Mouse (Mus musculus): ENCODE data around the gene Olfr464. TPM values are rescaled to one million over a fixed set of nuclear protein-coding genes. Genes with fewer than 3 reads are reported as not detected.
"Not testable (repeated sequence)": the region's sequence is repeated elsewhere in the genome, so short reads cannot be mapped to it uniquely, and the experiment has no call there.

The Olfr464 gene
- polyA plus RNA-seq, 1 experiment = not detected

DNA sequence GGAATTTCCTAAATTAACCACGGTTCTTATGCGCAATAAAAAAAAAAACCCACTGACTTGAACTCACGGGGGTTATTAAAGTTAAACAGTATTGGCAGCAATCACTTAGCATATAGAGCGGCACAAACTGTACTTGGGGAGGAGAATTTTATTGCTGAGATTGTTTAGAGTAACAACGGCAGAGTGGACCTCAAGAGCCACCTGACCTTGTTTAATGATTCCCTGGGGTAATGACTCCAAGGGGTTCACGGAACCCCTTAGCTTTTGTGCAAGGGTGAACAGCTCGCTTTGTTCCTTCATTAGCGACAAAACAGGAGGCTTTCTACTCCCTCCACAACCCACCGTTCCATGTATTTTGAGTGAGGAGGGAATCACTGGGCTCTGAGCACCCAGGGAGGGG, 40.9 kb downstream of the Olfr464 start:
- no peaks in the 10 kb centered on the region for H3K4me1 ChIP-seq (ENCODE audit: control insufficient read depth, insufficient read depth, low read length)
- TF ChIP-seq CTCF (IDR thresholded peaks at IDR 0.05; ENCODE audit: insufficient read depth, low read depth, low read length) (no peak), POLR2A (IDR thresholded peaks at IDR 0.05; ENCODE audit: insufficient read depth, low read depth, low read length) (no peak)
- no peak overlapping the region for H3K27ac ChIP-seq (ENCODE audit: insufficient read depth, low read depth, low read length)
- H3K4me3 ChIP-seq (ENCODE audit: insufficient read depth, low read depth, low read length) = no peak overlapping the region
- 58% methylated on average over 9 of the region's 9 CpGs for WGBS

DNA sequence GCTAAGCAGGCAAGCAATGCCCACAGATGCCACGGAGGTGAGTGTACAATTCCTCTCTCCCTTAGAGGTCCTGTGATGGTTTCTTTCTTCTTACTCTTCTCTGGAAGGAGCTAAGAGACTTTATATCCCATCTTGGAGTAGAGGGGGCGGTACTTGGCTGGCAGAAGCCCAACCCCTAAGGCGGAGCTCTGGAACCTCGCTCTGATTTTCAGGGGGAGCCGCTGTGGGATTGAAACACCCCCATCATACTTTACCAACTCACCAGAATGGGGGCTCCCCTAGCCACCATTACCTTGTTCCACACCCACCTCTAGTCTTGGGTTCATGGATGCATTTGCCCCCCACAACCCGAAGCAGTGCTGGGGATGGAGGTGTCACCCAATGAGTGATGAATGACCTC, 45.3 kb downstream of the Olfr464 start, which contains the start of gene Epx:
Gene Epx, minus strand, starts transcription at position 101 of the 400 bp plus-strand sequence.
- TF ChIP-seq POLR2A (IDR thresholded peaks at IDR 0.05; ENCODE audit: insufficient read depth, low read depth, low read length) (no peak), CTCF (IDR thresholded peaks at IDR 0.05; ENCODE audit: insufficient read depth, low read depth, low read length) (no peak)
- WGBS = 78% methylated on average over 6 of the region's 6 CpGs
- H3K4me1 ChIP-seq (ENCODE audit: control insufficient read depth, insufficient read depth, low read length) = no peaks in the 10 kb centered on the region
- H3K27ac ChIP-seq (ENCODE audit: insufficient read depth, low read depth, low read length) = no peak within 1 kb of the TSS
- no peak within 1 kb of the TSS for H3K4me3 ChIP-seq (ENCODE audit: insufficient read depth, low read depth, low read length)

DNA sequence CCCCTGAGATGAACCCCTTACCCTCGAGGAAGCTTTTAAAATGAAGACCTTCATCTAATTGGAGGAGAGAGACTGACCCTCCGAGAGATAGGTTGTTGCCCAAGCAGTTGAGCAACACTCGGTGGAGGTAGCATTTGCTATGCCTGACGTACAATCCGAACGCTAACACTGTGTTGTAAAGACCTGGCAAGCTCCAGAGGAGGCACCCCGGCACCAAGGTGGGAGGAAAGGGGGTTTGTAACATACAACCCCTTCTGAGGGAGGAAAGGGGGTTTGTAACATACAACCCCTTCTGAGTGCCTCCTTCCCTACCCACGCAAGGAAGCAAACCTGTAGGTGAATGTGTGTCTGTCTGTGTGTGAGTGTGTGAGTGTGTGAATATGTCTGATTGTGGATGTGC, 49.0 kb downstream of the Olfr464 start:
- Histone ChIP-seq H3K4me3 (ENCODE audit: insufficient read depth, low read depth, low read length) (no peak overlapping the region), H3K4me1 (ENCODE audit: control insufficient read depth, insufficient read depth, low read length) (no peaks in the 10 kb centered on the region), H3K27ac (ENCODE audit: insufficient read depth, low read depth, low read length) (no peak overlapping the region)
- WGBS = 27% methylated on average over 8 of the region's 8 CpGs
- TF ChIP-seq CTCF (IDR thresholded peaks at IDR 0.05; ENCODE audit: insufficient read depth, low read depth, low read length) (no peak), POLR2A (IDR thresholded peaks at IDR 0.05; ENCODE audit: insufficient read depth, low read depth, low read length) (no peak)

DNA sequence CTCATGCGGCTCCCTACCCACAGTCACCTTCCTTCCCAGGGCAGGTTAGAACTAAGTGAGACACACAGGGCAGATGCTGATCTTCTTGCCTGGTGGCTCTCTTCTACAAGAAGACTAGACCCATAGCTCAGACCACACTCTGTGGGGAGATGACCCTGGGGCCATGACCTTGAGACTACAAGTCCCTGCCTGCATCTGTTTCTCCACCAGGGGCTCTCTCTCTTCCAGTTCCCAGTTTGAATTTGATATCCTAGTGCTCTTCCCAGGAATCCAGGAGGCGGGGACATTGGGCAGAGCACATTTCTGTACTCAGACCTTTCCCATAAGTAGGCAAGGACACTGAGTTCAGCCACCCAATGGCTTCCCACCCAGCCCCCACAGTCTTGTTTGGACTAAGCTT, 50.7 kb downstream of the Olfr464 start:
- TF ChIP-seq CTCF (IDR thresholded peaks at IDR 0.05; ENCODE audit: insufficient read depth, low read depth, low read length) (no peak), POLR2A (IDR thresholded peaks at IDR 0.05; ENCODE audit: insufficient read depth, low read depth, low read length) (no peak)
- H3K4me3 ChIP-seq (ENCODE audit: insufficient read depth, low read depth, low read length) = no peak overlapping the region
- WGBS = 93% methylated on average over 2 of the region's 2 CpGs

DNA sequence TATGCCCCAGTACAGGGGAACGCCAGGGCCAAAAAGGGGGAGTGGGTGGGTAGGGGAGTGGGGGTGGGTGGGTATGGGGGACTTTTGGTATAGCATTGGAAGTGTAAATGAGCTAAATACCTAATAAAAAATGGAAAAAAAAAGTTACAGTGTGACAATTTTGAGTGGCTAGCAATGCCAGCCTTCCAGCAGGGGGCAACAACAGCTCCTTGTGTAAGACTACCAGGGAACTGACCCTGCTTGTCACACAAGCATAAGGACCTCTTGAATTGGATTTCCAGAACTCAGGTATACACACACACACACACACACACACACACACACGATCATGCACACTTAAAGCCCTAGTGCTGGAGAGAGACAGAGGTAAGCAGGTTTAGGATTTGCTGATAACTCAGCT, 53.9 kb downstream of the Olfr464 start:
- H3K4me3 ChIP-seq (ENCODE audit: insufficient read depth, low read depth, low read length); H3K27ac ChIP-seq (ENCODE audit: insufficient read depth, low read depth, low read length); H3K4me1 ChIP-seq (ENCODE audit: control insufficient read depth, insufficient read depth, low read length): not testable (repeated sequence)
- 82% methylated on average over 1 of the region's 2 CpGs for WGBS

More for the DNA sequence above, 50.7 kb downstream of the Olfr464 start:
- Histone ChIP-seq H3K27ac (ENCODE audit: insufficient read depth, low read depth, low read length) (no peak overlapping the region), H3K4me1 (ENCODE audit: control insufficient read depth, insufficient read depth, low read length) (no peaks in the 10 kb centered on the region)

Other genes starting within 250 kb of the Olfr464 start
- not detected in 2 replicates for gene Supt4a, start 183.4 kb downstream of the Olfr464 start, polyA plus RNA-seq (2012; ENCODE audit: insufficient read depth, insufficient read length, low replicate concordance, missing spikeins)
- gene Tspoap1, start 160.4 kb downstream of the Olfr464 start, polyA plus RNA-seq (2012; ENCODE audit: insufficient read depth, insufficient read length, low replicate concordance, missing spikeins) = not detected in 2 replicates
- gene Mpo, start 127.4 kb downstream of the Olfr464 start, polyA plus RNA-seq (2012; ENCODE audit: insufficient read depth, insufficient read length, low replicate concordance, missing spikeins) = not detected in 2 replicates
- not detected in 2 replicates for gene Lpo, start 92.7 kb downstream of the Olfr464 start, polyA plus RNA-seq (2012; ENCODE audit: insufficient read depth, insufficient read length, low replicate concordance, missing spikeins)
- not detected in 2 replicates for gene Mks1, start 67.8 kb downstream of the Olfr464 start, polyA plus RNA-seq (2012; ENCODE audit: insufficient read depth, insufficient read length, low replicate concordance, missing spikeins)
- not detected in 2 replicates for gene Epx, start 45.4 kb downstream of the Olfr464 start, polyA plus RNA-seq (2012; ENCODE audit: insufficient read depth, insufficient read length, low replicate concordance, missing spikeins)
- not detected in 2 replicates for gene Olfr462, start 28.7 kb downstream of the Olfr464 start, polyA plus RNA-seq (2012; ENCODE audit: insufficient read depth, insufficient read length, low replicate concordance, missing spikeins)
- gene Olfr463, start 23.6 kb downstream of the Olfr464 start, polyA plus RNA-seq (2012; ENCODE audit: insufficient read depth, insufficient read length, low replicate concordance, missing spikeins) = not detected in 2 replicates
- gene Dynll2, start 66.6 kb upstream of the Olfr464 start, polyA plus RNA-seq (2012; ENCODE audit: insufficient read depth, insufficient read length, low replicate concordance, missing spikeins) = 187 and 444 TPM in 2 replicates
- gene Srsf1, start 126.4 kb upstream of the Olfr464 start, polyA plus RNA-seq (2012; ENCODE audit: insufficient read depth, insufficient read length, low replicate concordance, missing spikeins) = 341 and 667 TPM in 2 replicates
- not detected in 2 replicates for gene Vezf1, start 147.3 kb upstream of the Olfr464 start, polyA plus RNA-seq (2012; ENCODE audit: insufficient read depth, insufficient read length, low replicate concordance, missing spikeins)
- not detected in 2 replicates for gene Cuedc1, start 177.1 kb upstream of the Olfr464 start, polyA plus RNA-seq (2012; ENCODE audit: insufficient read depth, insufficient read length, low replicate concordance, missing spikeins)

All from olfactory bulb, adult 2 months (tissue).